ENCODE assay signal across 8 mouse cellular contexts in the genomic region with DNA sequence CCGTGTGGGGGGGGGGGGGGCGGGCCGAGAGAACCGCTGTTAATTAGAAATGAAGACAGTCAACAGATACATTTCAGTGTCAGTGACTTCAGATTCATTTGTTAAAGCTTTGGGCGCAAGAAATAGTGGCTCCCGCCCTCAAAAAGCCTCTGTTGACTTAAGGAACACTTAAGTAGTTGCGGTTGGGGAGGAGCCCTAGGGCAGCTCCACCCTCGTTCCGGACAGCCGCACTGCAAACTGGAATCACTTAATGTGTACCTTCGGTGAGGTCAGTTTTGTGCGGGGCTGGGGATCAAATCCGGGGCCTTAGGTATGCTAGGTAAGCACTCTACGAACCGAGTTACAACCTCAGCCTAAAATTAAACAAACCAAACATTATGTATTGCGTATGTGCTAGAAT. TPM values are rescaled to one million over a fixed set of nuclear protein-coding genes. Genes with fewer than 3 reads are reported as not detected.
A peak's percentile ranks its signal among the peaks of the same experiment; 100 is the strongest.
DNase-seq lines count a peak whose midpoint lies in the region; ATAC-seq and TF ChIP-seq lines count a peak whose summit lies in the region.

No protein-coding gene starts in this region.

- no peak for TF ChIP-seq POLR2A in cortical plate, adult 2 months (IDR thresholded peaks at IDR 0.05; ENCODE audit: extremely low read depth, insufficient read depth, low read length)

- peaks cover 68% of the 10 kb centered on the region for H3K27me3 ChIP-seq in hindbrain, embryonic 10.5 days (ENCODE audit: insufficient read depth, poor library complexity, severe bottlenecking)
- peaks cover 34% of the 10 kb centered on the region for H3K27me3 ChIP-seq in limb, embryonic 15.5 days
- H3K27me3 ChIP-seq in midbrain, embryonic 15.5 days (replicated peaks), result peaks cover 41% of the 10 kb centered on the region

- peak overlapping the region; percentile 34; the same call in 1 of the 2 replicates for H3K4me3 ChIP-seq in cortical plate, adult 2 months (ENCODE audit: insufficient read depth, low read length)
- H3K4me3 ChIP-seq in hindbrain, embryonic 10.5 days, result peak overlapping the region; percentile 60
- H3K4me3 ChIP-seq in limb, embryonic 15.5 days, result peak overlapping the region; percentile 59
- H3K4me3 ChIP-seq in midbrain, embryonic 15.5 days, result peak overlapping the region; percentile 36

- no peaks in the 10 kb centered on the region for H3K9me3 ChIP-seq in hindbrain, embryonic 10.5 days
- no peaks in the 10 kb centered on the region for H3K9me3 ChIP-seq in limb, embryonic 15.5 days
- H3K9me3 ChIP-seq in midbrain, embryonic 15.5 days, result no peaks in the 10 kb centered on the region

- peak overlapping the region; percentile 45; the same call in 1 of the 2 replicates for H3K9ac ChIP-seq in limb, embryonic 15.5 days
- no peak overlapping the region for H3K9ac ChIP-seq in midbrain, embryonic 15.5 days

- no peak for ATAC-seq in limb, embryonic 15.5 days (ENCODE audit: insufficient number of reproducible peaks, low FRiP score, low TSS enrichment, low read depth)
- no peak for ATAC-seq in midbrain, embryonic 15.5 days (replicated peaks)
- ATAC-seq in activated CD4-positive, CD25-positive, alpha-beta regulatory T cell, adult 4 months, result no peak

- 4% methylated on average over 16 of the region's 16 CpGs for WGBS in hindbrain, embryonic 10.5 days
- WGBS in limb, embryonic 15.5 days, result 5% methylated on average over 16 of the region's 16 CpGs
- WGBS in midbrain, embryonic 15.5 days, result 6% methylated on average over 16 of the region's 16 CpGs

- no peak for TF ChIP-seq CTCF in cortical plate, adult 2 months (IDR thresholded peaks at IDR 0.05; ENCODE audit: extremely low read depth, insufficient read depth, low read length)

- H3K4me2 ChIP-seq in limb, embryonic 15.5 days, result peak overlapping the region; percentile 89
- H3K4me2 ChIP-seq in midbrain, embryonic 15.5 days, result peak overlapping the region; percentile 74

- H3K36me3 ChIP-seq in hindbrain, embryonic 10.5 days, result no peaks in the 10 kb centered on the region
- no peaks in the 10 kb centered on the region for H3K36me3 ChIP-seq in limb, embryonic 15.5 days
- H3K36me3 ChIP-seq in midbrain, embryonic 15.5 days (replicated peaks), result no peaks in the 10 kb centered on the region

- peak; percentile 32 to 54 for DNase-seq in heart, adult 18-20 months
- DNase-seq in heart, adult 11 months, result no peak
- DNase-seq in hindbrain, embryonic 10.5 days (ENCODE audit: low spot score), result no peak
- DNase-seq in left cerebral cortex, adult 8-10 months (ENCODE audit: low spot score in 2 of 2), result no peak

- H3K27ac ChIP-seq in cortical plate, adult 2 months (ENCODE audit: insufficient read depth, low read length), result no peak overlapping the region
- no peak overlapping the region for H3K27ac ChIP-seq in hindbrain, embryonic 10.5 days
- peak overlapping the region; percentile 68; the same call in 1 of the 2 replicates for H3K27ac ChIP-seq in limb, embryonic 15.5 days
- no peak overlapping the region for H3K27ac ChIP-seq in midbrain, embryonic 15.5 days

- H3K4me1 ChIP-seq in cortical plate, adult 2 months (ENCODE audit: control insufficient read depth, insufficient read depth, low read length), result no peaks in the 10 kb centered on the region
- peaks cover 29% of the 10 kb centered on the region for H3K4me1 ChIP-seq in hindbrain, embryonic 10.5 days (replicated peaks)
- no peaks in the 10 kb centered on the region for H3K4me1 ChIP-seq in limb, embryonic 15.5 days
- H3K4me1 ChIP-seq in midbrain, embryonic 15.5 days, result peaks cover 14% of the 10 kb centered on the region

RNA-seq across cellular contexts. Expression of a gene that starts 7.5 kb away (rescaled TPM):
- not detected for total RNA-seq in heart, adult 18-20 months (2021)
- 0.08 TPM in 1 of 2 replicates, not detected in the other for polyA plus RNA-seq in cortical plate, adult 2 months (2012; rRNA removed)
- polyA plus RNA-seq in hindbrain, embryonic 10.5 days (2016; fragmentation: Nextera tagmentation; extraction: Ambion mirVana), result not detected in 2 replicates
- 0.12 TPM in 1 of 2 replicates, not detected in the other for polyA plus RNA-seq in limb, embryonic 15.5 days (2015; fragmentation: Nextera tagmentation; extraction: Ambion mirVana)
- polyA plus RNA-seq in midbrain, embryonic 15.5 days (2015; fragmentation: Nextera tagmentation; extraction: Ambion mirVana), result not detected in 2 replicates
- not detected for total RNA-seq in left cerebral cortex, adult 8-10 months (2022)
- polyA plus RNA-seq in activated CD4-positive, CD25-positive, alpha-beta regulatory T cell, adult 4 months (2017; shearing (Covaris generic)), result 1 to 10 TPM in 1 of 2 experiments, under 1 TPM in 1; 0.90 to 2.2 TPM

RNA-seq across cellular contexts. Expression of a gene that starts 27.5 kb away (rescaled TPM):
- total RNA-seq in heart, adult 18-20 months (2021), result not detected
- polyA plus RNA-seq in cortical plate, adult 2 months (2012; rRNA removed), result 1.3 and 1.8 TPM in 2 replicates
- 1.0 and 1.1 TPM in 2 replicates for polyA plus RNA-seq in hindbrain, embryonic 10.5 days (2016; fragmentation: Nextera tagmentation; extraction: Ambion mirVana)
- polyA plus RNA-seq in limb, embryonic 15.5 days (2015; fragmentation: Nextera tagmentation; extraction: Ambion mirVana), result 0.38 and 0.44 TPM in 2 replicates
- polyA plus RNA-seq in midbrain, embryonic 15.5 days (2015; fragmentation: Nextera tagmentation; extraction: Ambion mirVana), result 0.83 and 1.3 TPM in 2 replicates
- 1 to 10 TPM; 1.1 to 1.7 (median 1.2) TPM for total RNA-seq in left cerebral cortex, adult 8-10 months (2022)
- polyA plus RNA-seq in activated CD4-positive, CD25-positive, alpha-beta regulatory T cell, adult 4 months (2017; shearing (Covaris generic)), result 1 to 10 TPM in 1 of 2 experiments, not detected in 1; 1.2 TPM

RNA-seq across cellular contexts. Expression of a gene that starts 41.3 kb away (rescaled TPM):
- 1 to 10 TPM in 1 of 2 experiments, under 1 TPM in 1; 0.37 to 2.1 TPM for total RNA-seq in heart, adult 18-20 months (2021)
- polyA plus RNA-seq in cortical plate, adult 2 months (2012; rRNA removed), result 6.2 and 6.5 TPM in 2 replicates
- polyA plus RNA-seq in hindbrain, embryonic 10.5 days (2016; fragmentation: Nextera tagmentation; extraction: Ambion mirVana), result 2.4 and 4.1 TPM in 2 replicates
- polyA plus RNA-seq in limb, embryonic 15.5 days (2015; fragmentation: Nextera tagmentation; extraction: Ambion mirVana), result 2.9 and 3.0 TPM in 2 replicates
- polyA plus RNA-seq in midbrain, embryonic 15.5 days (2015; fragmentation: Nextera tagmentation; extraction: Ambion mirVana), result 4.5 TPM in 2 replicates
- 1 to 10 TPM; 1.1 to 3.6 (median 1.9) TPM for total RNA-seq in left cerebral cortex, adult 8-10 months (2022)
- polyA plus RNA-seq in activated CD4-positive, CD25-positive, alpha-beta regulatory T cell, adult 4 months (2017; shearing (Covaris generic)), result 1 to 10 TPM; 9.6 to 9.9 TPM

RNA-seq across cellular contexts. Expression of a gene that starts 56.6 kb away (rescaled TPM):
- under 1 TPM in 1 of 2 experiments, not detected in 1; 0.26 TPM for total RNA-seq in heart, adult 18-20 months (2021)
- polyA plus RNA-seq in cortical plate, adult 2 months (2012; rRNA removed), result 54.8 and 56.1 TPM in 2 replicates
- 0.58 and 1.0 TPM in 2 replicates for polyA plus RNA-seq in hindbrain, embryonic 10.5 days (2016; fragmentation: Nextera tagmentation; extraction: Ambion mirVana)
- 0.24 and 0.26 TPM in 2 replicates for polyA plus RNA-seq in limb, embryonic 15.5 days (2015; fragmentation: Nextera tagmentation; extraction: Ambion mirVana)
- polyA plus RNA-seq in midbrain, embryonic 15.5 days (2015; fragmentation: Nextera tagmentation; extraction: Ambion mirVana), result 20.2 and 22.4 TPM in 2 replicates
- 10 to 100 TPM; 77.0 to 82.3 (median 80.2) TPM for total RNA-seq in left cerebral cortex, adult 8-10 months (2022)
- under 1 TPM; 0.12 to 0.22 TPM for polyA plus RNA-seq in activated CD4-positive, CD25-positive, alpha-beta regulatory T cell, adult 4 months (2017; shearing (Covaris generic))

Comparison
In these comparisons a context has a peak if more than half of its experiments do, and no peak if none do; other contexts are left out.
1. DNase-seq: peak in heart, adult 18-20 months (2 of 2); none in heart, adult 11 months (single experiment), hindbrain, embryonic 10.5 days (single experiment) and left cerebral cortex, adult 8-10 months (0 of 2).
2. Peak in every context shown above with its lines, with median percentiles within 50 percentile points of each other: H3K4me3 ChIP-seq.